Mouse (Mus musculus) gonadal fat pad, adult 2 months (tissue): ENCODE data around the gene Radil. TPM values are rescaled to one million over a fixed set of nuclear protein-coding genes. Genes with fewer than 3 reads are reported as not detected.

Source experiments
- DNase-seq: peaks from one replicate; pipeline ENCODE4 v3.0.0-alpha.2; 2012; ENCODE audit warnings: low read depth
- polyA plus RNA-seq: library from polyadenylated mRNA; depleted of rRNA; stranded (reverse); fragments of >200 nt; gene quantifications from 2 replicates; pipeline ENCODE4 v1.2.3, GENCODE M21; 2012

The Radil gene
- polyA plus RNA-seq, 1 experiment: 4.8 TPM

DNA sequence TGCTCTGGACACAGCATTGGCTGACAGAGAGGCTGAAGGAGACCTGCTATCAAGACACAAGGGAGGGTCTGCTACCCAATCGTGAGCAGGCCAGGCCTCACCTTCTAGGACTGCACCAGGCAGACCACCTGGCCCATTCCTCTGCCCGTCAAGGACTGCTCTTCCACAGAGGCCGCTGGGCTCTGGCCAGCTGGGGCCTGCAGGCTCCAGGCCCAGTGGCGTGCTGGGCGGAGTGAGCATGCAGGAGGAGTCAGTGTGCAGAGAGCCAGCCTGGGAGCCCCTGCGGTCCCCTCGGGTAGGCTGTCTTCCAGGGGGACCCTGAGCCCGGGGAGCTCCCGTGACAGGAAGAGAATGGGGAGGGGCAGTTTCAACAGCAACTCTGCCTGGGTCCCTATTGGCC lies 64.2 kb downstream of the Radil start:
- no peak for DNase-seq

DNA sequence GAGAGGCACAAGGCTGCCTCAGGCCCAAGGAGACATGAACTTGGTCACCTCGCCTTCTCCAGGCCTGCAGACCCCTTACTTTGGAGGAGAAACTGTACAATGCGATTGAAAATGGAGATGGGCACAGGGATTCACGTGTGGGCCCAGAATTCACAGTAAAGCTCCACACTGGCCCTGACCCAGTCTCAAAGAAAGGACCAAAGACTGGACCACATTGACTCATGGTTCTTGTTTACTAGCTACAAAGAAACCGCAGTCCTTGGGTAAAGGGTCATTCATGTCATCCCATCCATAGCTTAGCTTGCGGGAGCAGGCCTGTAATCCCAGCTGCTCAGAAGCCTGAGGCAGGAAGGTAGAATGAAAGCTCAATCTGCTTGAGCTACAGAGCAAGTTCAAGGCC lies 67.3 kb downstream of the Radil start:
- DNase-seq: no peak

GRCm38 (mm10) chr5:142482512-142482911 lies 68.4 kb downstream of the Radil start:
- no peak for DNase-seq

GRCm38 (mm10) chr5:142478829-142479435 lies 72.0 kb downstream of the Radil start:
- no peak for DNase-seq

GRCm38 (mm10) chr5:142477866-142478615 lies 72.9 kb downstream of the Radil start:
- no peak for DNase-seq

DNA sequence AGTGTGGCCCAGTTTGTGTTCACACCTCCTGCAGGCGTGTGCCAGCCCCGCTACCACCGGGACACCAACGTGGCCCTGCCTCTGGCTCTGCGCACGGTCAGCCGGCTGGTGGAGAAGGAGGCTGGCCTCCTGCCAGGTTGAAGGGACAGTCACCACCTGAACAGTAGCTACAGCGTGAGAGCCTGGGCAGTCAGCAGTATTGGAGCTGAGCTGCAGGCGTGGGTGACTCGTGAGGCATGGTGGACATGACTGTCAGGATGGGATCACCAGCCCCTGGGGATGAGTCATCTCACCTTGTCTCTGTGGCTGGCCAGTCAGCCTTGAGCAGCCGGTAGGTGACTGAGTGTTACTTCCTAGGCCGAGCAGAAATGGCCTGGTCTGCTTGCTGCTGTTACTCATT lies 73.6 kb downstream of the Radil start:
- no peak for DNase-seq

DNA sequence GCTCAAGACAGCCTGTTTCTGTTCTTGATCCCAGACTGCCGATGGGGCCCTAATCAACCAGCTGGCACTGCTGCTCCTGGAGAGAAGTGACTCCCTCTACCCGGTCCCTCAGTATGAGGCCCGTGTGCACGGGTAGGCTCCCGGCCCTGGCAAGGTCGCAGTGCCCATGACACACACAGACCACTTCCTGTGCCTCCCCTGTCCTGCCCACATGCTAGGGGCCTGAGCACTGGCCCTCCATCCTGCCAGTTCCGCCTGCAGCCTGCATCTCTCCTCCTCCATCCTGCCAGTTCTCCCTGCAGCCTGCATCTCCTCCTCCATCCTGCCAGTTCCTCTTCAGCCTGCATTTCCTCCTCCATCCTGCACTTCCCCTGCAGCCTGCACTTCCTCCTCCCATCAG lies 75.2 kb downstream of the Radil start:
- no peak for DNase-seq

- no peak for DNase-seq
Measured at GRCm38 (mm10) chr5:142473696-142474095, 77.2 kb downstream of the Radil start.

DNA sequence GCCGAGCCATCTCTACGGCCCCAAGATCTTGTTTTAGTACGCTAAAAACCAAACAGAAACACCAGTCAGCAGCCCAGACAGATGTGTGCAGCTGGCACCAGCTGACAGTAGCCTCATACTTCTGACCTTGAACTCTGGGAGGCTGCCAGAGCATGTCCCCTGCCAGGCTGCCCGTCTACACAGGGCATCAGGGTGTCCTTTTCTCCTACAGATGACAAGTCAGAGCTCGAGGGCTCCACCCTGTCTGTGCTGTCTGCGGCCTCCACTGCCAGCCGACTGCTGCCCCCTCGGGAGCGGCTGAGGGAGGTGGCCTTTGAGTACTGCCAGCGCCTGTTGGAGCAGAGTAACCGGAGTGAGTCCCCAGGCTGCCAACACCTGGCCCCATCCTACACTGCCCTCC lies 81.1 kb downstream of the Radil start:
- no peak for DNase-seq

DNA sequence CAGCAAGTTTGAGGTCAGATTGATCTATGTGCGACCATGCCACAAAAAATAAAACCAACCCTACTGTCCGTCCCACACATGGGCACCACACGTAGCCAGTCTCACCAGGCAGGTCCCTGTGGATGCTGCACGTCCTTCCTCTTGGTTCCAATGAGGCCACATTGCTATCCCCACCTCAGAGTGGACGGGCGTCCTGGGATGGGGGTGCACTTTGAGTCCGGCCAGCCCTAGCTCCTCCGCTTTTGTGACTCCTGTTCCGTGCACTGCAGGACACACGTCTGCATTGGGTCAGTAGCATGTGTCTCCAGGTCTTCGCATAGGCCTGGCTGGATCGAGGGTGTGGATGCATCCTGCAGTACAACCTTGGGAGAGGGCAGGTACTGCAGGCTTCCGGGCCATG lies 82.5 kb downstream of the Radil start:
- no peak for DNase-seq

DNA sequence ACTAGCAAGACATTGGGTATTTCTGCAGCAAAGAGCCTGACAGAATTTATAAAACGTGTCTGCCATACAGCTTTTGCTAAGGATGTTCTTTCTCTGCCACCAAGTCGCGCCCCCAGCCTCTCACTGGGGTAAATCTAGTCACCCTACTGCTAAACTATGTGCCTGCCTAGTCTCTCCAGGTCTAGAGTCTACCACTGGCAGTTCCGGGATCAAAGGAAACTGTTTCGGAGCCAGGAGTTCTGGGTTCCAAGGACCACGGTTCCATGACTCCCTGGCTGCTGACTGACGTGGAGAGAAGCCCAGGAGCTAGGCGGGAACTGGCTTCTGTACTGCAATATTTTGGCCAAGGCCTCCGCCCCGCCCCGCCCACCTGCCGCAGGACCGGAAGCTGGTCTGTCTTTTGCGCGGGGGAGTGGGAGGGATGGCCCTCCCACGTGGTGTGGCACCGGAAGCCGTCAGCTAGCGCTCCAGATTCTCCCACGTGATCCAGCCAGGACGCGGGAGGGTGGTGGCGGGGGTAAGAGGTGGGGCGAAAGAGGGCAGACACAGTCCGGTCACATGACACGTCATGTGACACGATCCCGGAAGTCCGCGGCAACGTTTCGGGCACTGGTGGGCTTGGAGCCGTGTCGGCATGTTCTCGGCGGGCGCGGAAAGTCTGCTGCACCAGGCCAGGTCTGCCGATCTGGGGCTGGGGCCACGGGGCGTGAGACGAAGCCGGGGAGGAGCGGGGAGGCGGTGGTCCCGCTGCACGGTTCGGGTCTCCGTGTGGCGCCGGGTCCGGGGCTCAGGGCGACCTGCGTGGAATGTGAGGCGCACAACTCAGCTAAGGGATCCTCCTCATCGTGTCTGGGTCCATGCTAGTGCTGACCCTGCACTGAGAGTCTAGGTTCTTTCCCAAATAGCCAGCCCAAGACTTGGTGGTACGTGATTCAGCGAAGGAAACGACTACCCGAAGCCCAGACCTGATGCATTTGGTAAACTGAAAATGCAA lies 87.1 kb downstream of the Radil start, which contains the start of gene Ap5z1:
TSS of gene Ap5z1 (plus strand) at position 484 of the 994 bp plus-strand sequence.
- no peak for DNase-seq

GRCm38 (mm10) chr5:142463011-142463410 lies 87.9 kb downstream of the Radil start:
- DNase-seq: no peak

DNA sequence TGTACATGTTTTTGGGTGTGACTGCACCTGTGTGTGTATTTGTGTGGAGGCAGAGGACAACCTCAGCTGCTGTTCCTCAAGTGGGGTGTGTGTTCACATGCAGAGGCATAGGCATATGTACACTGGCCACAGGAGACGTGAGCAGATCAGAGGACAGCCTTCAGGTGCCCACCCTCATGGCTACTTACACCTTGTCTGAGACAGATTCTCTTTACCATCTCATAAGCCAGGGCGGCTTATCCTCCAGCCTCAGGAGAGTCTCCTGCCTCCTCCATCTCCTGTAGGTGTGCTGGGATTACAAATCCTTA lies 88.3 kb downstream of the Radil start:
- DNase-seq: no peak

- no peak for DNase-seq
Measured at GRCm38 (mm10) chr5:142461942-142462640, 88.8 kb downstream of the Radil start.

- DNase-seq: no peak
Measured at GRCm38 (mm10) chr5:142459834-142460233, 91.1 kb downstream of the Radil start.

GRCm38 (mm10) chr5:142458791-142459557 lies 91.9 kb downstream of the Radil start:
- DNase-seq: no peak

- no peak for DNase-seq
Measured at GRCm38 (mm10) chr5:142457345-142457744, 93.6 kb downstream of the Radil start.

DNA sequence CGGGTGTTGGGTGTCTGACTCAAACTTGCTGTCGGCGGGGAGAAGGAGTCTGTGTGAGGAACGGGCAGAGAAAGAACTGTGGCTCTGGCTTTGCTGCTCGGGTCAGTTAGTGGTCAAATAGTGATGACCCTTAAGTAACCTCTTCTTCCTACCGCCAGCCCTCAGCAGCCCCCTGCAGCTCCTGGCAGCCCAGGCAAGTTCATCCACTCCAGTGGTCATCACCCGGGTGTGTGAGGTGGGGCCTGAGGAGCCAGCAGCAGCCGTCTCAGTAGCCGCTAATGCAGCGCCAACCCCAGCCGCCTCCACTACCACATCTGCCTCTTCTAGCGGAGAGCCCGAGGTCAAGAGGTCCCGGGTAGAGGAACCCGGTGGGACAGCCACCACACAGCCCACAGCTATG lies 94.6 kb downstream of the Radil start:
- DNase-seq: no peak

DNA sequence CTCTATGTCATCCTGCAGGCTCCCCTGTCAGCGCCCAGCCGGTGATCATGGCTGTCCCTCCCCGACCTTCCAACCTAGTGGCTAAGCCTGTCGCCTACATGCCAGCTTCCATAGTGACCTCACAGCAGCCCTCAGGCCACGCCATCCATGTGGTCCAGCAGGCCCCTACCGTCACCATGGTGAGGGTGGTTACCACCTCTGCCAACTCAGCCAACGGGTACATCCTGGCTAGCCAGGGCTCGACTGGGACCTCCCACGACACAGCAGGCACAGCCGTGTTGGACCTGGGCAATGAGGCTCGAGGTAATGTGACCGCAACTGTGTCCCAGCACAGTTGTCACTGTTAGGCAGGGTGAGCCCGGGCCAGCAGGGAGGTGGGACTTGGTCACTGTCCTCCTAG lies 97.2 kb downstream of the Radil start:
- no peak for DNase-seq

GRCm38 (mm10) chr5:142451759-142452158 lies 99.1 kb downstream of the Radil start:
- DNase-seq: no peak

GRCm38 (mm10) chr5:142450846-142451245 lies 100.1 kb downstream of the Radil start:
- DNase-seq: no peak
